In genomic region chr16:63650760-63651159, GRCm38 (mm10) we compare ENCODE assay signal across 28 mouse cellular contexts.
A peak's percentile ranks its signal among the peaks of the same experiment; 100 is the strongest.
DNase-seq lines count a peak whose midpoint lies in the region; ATAC-seq and TF ChIP-seq lines count a peak whose summit lies in the region.
"Had no signal": no experiment of that assay in that cellular context is flagged by ENCODE, and none has a peak within 500 bp of the region (broad histone marks: within the 10 kb centered on the region; RNA-seq: fewer than 3 reads in every experiment).

No protein-coding gene starts in this region.

- WGBS in intestine, embryonic 14.5 days, result 41% methylated on average over 3 of the region's 3 CpGs
- WGBS in intestine, postnatal 0 days, result 37% methylated on average over 3 of the region's 3 CpGs
- WGBS in kidney, embryonic 15.5 days, result 27% methylated on average over 3 of the region's 3 CpGs
- 42% methylated on average over 3 of the region's 3 CpGs for WGBS in kidney, adult 2 months
- WGBS in intestine, embryonic 15.5 days, result 39% methylated on average over 3 of the region's 3 CpGs

- H3K9ac ChIP-seq in intestine, embryonic 14.5 days (ENCODE audit: low read length), result no peak overlapping the region
- H3K9ac ChIP-seq in intestine, postnatal 0 days (ENCODE audit: low read depth, low read length), result no peak overlapping the region
- no peak overlapping the region for H3K9ac ChIP-seq in kidney, embryonic 15.5 days
- H3K9ac ChIP-seq in intestine, embryonic 15.5 days, result no peak overlapping the region
- H3K9ac ChIP-seq: embryonic facial prominence, embryonic 13.5 days; embryonic facial prominence, embryonic 15.5 days; forebrain, embryonic 12.5 days had no signal

- H3K36me3 ChIP-seq in intestine, embryonic 14.5 days (ENCODE audit: control insufficient read depth, insufficient read depth, low read length), result no peaks in the 10 kb centered on the region
- no peaks in the 10 kb centered on the region for H3K36me3 ChIP-seq in intestine, postnatal 0 days (ENCODE audit: control insufficient read depth, insufficient read depth)
- no peaks in the 10 kb centered on the region for H3K36me3 ChIP-seq in kidney, embryonic 15.5 days
- no peaks in the 10 kb centered on the region for H3K36me3 ChIP-seq in kidney, adult 2 months (ENCODE audit: control insufficient read depth, insufficient read depth, low read length)
- H3K36me3 ChIP-seq in intestine, embryonic 15.5 days, result no peaks in the 10 kb centered on the region
- H3K36me3 ChIP-seq: embryonic facial prominence, embryonic 13.5 days; embryonic facial prominence, embryonic 15.5 days; forebrain, embryonic 12.5 days; G1E had no signal

- H3K27me3 ChIP-seq in intestine, embryonic 14.5 days (replicated peaks; ENCODE audit: control insufficient read depth, insufficient read depth, low read length), result no peaks in the 10 kb centered on the region
- no peaks in the 10 kb centered on the region for H3K27me3 ChIP-seq in intestine, postnatal 0 days (replicated peaks; ENCODE audit: control insufficient read depth, insufficient read depth, low read length)
- no peaks in the 10 kb centered on the region for H3K27me3 ChIP-seq in kidney, embryonic 15.5 days
- no peaks in the 10 kb centered on the region for H3K27me3 ChIP-seq in kidney, adult 2 months (replicated peaks; ENCODE audit: control insufficient read depth, insufficient read depth, low read length)
- H3K27me3 ChIP-seq in intestine, embryonic 15.5 days (replicated peaks), result no peaks in the 10 kb centered on the region
- H3K27me3 ChIP-seq: CH12.LX; embryonic facial prominence, embryonic 13.5 days; embryonic facial prominence, embryonic 15.5 days; forebrain, embryonic 12.5 days had no signal

- H3K4me2 ChIP-seq in intestine, embryonic 14.5 days (ENCODE audit: low read length), result no peak overlapping the region
- H3K4me2 ChIP-seq in intestine, postnatal 0 days (replicated peaks; ENCODE audit: low read depth), result no peak overlapping the region
- no peak overlapping the region for H3K4me2 ChIP-seq in kidney, embryonic 15.5 days
- no peak overlapping the region for H3K4me2 ChIP-seq in intestine, embryonic 15.5 days (replicated peaks)
- H3K4me2 ChIP-seq: embryonic facial prominence, embryonic 13.5 days; embryonic facial prominence, embryonic 15.5 days; forebrain, embryonic 12.5 days had no signal

- no peak for TF ChIP-seq CTCF in intestine, postnatal 0 days (IDR thresholded peaks at IDR 0.05; ENCODE audit: low read depth)
- TF ChIP-seq CTCF in kidney, adult 2 months (conservative IDR thresholded peaks at IDR 0.05; ENCODE audit: insufficient read depth, insufficient read length, low read depth, low read length), result no peak

- 0 out of 2 replicates have a peak, but pooled peaks have one; percentile 43 for ATAC-seq in intestine, embryonic 14.5 days (replicated peaks; ENCODE audit: low FRiP score, low TSS enrichment, low read depth)
- ATAC-seq in intestine, postnatal 0 days, result no peak
- peak; percentile 46; the same call in 1 of the 2 replicates for ATAC-seq in kidney, embryonic 15.5 days (replicated peaks; ENCODE audit: low FRiP score)
- ATAC-seq in intestine, embryonic 15.5 days, result peak; percentile 62
- ATAC-seq: activated CD4-positive, CD25-positive, alpha-beta regulatory T cell, adult 4 months; CD4-positive, CD25-positive, alpha-beta regulatory T cell, adult 4 months; forebrain, embryonic 14.5 days; forebrain, embryonic 16.5 days; Patski had no signal

- no peak overlapping the region for H3K27ac ChIP-seq in intestine, embryonic 14.5 days (ENCODE audit: low read depth)
- H3K27ac ChIP-seq in intestine, postnatal 0 days (ENCODE audit: low read depth, low read length), result no peak overlapping the region
- H3K27ac ChIP-seq in kidney, embryonic 15.5 days, result no peak overlapping the region
- H3K27ac ChIP-seq in kidney, adult 2 months (ENCODE audit: insufficient read depth, low read depth, low read length), result no peak overlapping the region
- H3K27ac ChIP-seq in intestine, embryonic 15.5 days, result no peak overlapping the region
- H3K27ac ChIP-seq: embryonic facial prominence, embryonic 13.5 days; embryonic facial prominence, embryonic 15.5 days; forebrain, embryonic 10.5 days; forebrain, embryonic 12.5 days had no signal

- no peaks in the 10 kb centered on the region for H3K4me1 ChIP-seq in intestine, embryonic 14.5 days (replicated peaks; ENCODE audit: control insufficient read depth, insufficient read depth, low read length)
- no peaks in the 10 kb centered on the region for H3K4me1 ChIP-seq in intestine, postnatal 0 days (replicated peaks; ENCODE audit: control insufficient read depth, insufficient read depth, low read length)
- peaks cover 5% of the 10 kb centered on the region; the same call in 1 of the 2 replicates for H3K4me1 ChIP-seq in kidney, embryonic 15.5 days
- no peaks in the 10 kb centered on the region for H3K4me1 ChIP-seq in kidney, adult 2 months (ENCODE audit: control insufficient read depth, insufficient read depth, low read length)
- no peaks in the 10 kb centered on the region for H3K4me1 ChIP-seq in intestine, embryonic 15.5 days (replicated peaks)
- H3K4me1 ChIP-seq: embryonic facial prominence, embryonic 13.5 days; embryonic facial prominence, embryonic 15.5 days; forebrain, embryonic 10.5 days; forebrain, embryonic 12.5 days had no signal

- DNase-seq in intestine, embryonic 14.5 days (ENCODE audit: low spot score), result no peak
- DNase-seq in kidney, adult 2 months, result no peak
- DNase-seq in cerebellum, adult 8-10 months, result no peak
- DNase-seq: adrenal gland, adult 8-10 months; adrenal gland, postnatal 14 days; adrenal gland, postnatal 36 days; B cell, adult 2 months; cerebellum, adult 11-12 months; cerebellum, adult 2 months; cerebellum, adult 9-11 months; cerebellum, postnatal 14 days; cerebellum, postnatal 36 days; embryo, embryonic 11 days had no signal

- H3K9me3 ChIP-seq in intestine, embryonic 14.5 days (ENCODE audit: control insufficient read depth, low read length), result no peaks in the 10 kb centered on the region
- no peaks in the 10 kb centered on the region for H3K9me3 ChIP-seq in intestine, postnatal 0 days (ENCODE audit: control insufficient read depth)
- no peaks in the 10 kb centered on the region for H3K9me3 ChIP-seq in kidney, embryonic 15.5 days (replicated peaks)
- H3K9me3 ChIP-seq in intestine, embryonic 15.5 days, result no peaks in the 10 kb centered on the region
- H3K9me3 ChIP-seq: embryonic facial prominence, embryonic 13.5 days; embryonic facial prominence, embryonic 15.5 days; forebrain, embryonic 10.5 days; forebrain, embryonic 12.5 days had no signal

- no peak overlapping the region for H3K4me3 ChIP-seq in intestine, embryonic 14.5 days (ENCODE audit: low read depth, low read length)
- no peak overlapping the region for H3K4me3 ChIP-seq in intestine, postnatal 0 days (ENCODE audit: low read depth, low read length)
- H3K4me3 ChIP-seq in kidney, embryonic 15.5 days (replicated peaks), result no peak overlapping the region
- H3K4me3 ChIP-seq in kidney, adult 2 months (ENCODE audit: insufficient read depth, low read depth, low read length), result no peak overlapping the region
- H3K4me3 ChIP-seq in intestine, embryonic 15.5 days (replicated peaks), result no peak overlapping the region
- H3K4me3 ChIP-seq: embryonic facial prominence, embryonic 13.5 days; embryonic facial prominence, embryonic 15.5 days; erythroblast, embryonic 14.5 days; forebrain, embryonic 10.5 days; forebrain, embryonic 12.5 days had no signal

- no peak for TF ChIP-seq POLR2A in kidney, adult 2 months (IDR thresholded peaks at IDR 0.05; ENCODE audit: low read depth, low read length)
